Mouse (Mus musculus) liver, postnatal 0 days (tissue): ENCODE results near the gene Ccdc85c. TPM values are rescaled to one million over a fixed set of nuclear protein-coding genes. Genes with fewer than 3 reads are reported as not detected.
A peak's percentile ranks its signal among the peaks of the same experiment; 100 is the strongest.

Experiments
- ATAC-seq: fragments of 200-750 bp; cut with Nextera tagmentation; 2 replicates; pipeline ENCODE4 v1.8.0; 2017; ENCODE audit warnings: mild to moderate bottlenecking, moderate library complexity
- DNase-seq: peaks from one replicate; pipeline ENCODE4 v3.0.0-alpha.2; 2016
- H3K27ac ChIP-seq: fragments of 300-500 bp; sonication (generic); 2 replicates; pipeline ENCODE4 v1.5.1; 2014; ENCODE audit warnings: antibody characterized with exemption, moderate library complexity, mild to moderate bottlenecking, low read depth
- H3K27me3 ChIP-seq: fragments of 300-500 bp; sonication (generic); 2 replicates; pipeline ENCODE4 v1.6.1; 2014; ENCODE audit warnings: low read length, control low read depth, mixed read lengths; ENCODE audit not compliant: insufficient read depth
- H3K36me3 ChIP-seq: fragments of 300-500 bp; sonication (generic); replicated peaks from 2 replicates; pipeline ENCODE4 v1.6.1; 2014; ENCODE audit warnings: mild to moderate bottlenecking, control low read depth, low read length, moderate library complexity, mixed read lengths; ENCODE audit not compliant: insufficient read depth
- H3K4me1 ChIP-seq: fragments of 300-500 bp; sonication (generic); 2 replicates; pipeline ENCODE4 v1.6.1; 2014; ENCODE audit warnings: antibody characterized with exemption, mild to moderate bottlenecking, control low read depth; ENCODE audit not compliant: insufficient read depth
- H3K4me2 ChIP-seq: fragments of 300-500 bp; sonication (generic); 2 replicates; pipeline ENCODE4 v1.6.1; 2014; ENCODE audit warnings: low read depth, mild to moderate bottlenecking, low read length, moderate library complexity, mixed read lengths
- H3K4me3 ChIP-seq: fragments of 300-500 bp; sonication (generic); 2 replicates; pipeline ENCODE4 v1.5.1; 2014; ENCODE audit warnings: low read depth, low read length
- H3K9ac ChIP-seq: fragments of 300-500 bp; sonication (generic); replicated peaks from 2 replicates; pipeline ENCODE4 v1.6.1; 2014; ENCODE audit warnings: mild to moderate bottlenecking, moderate library complexity
- H3K9me3 ChIP-seq: fragments of 300-500 bp; sonication (generic); 2 replicates; pipeline ENCODE4 v1.6.1; 2016; ENCODE audit warnings: mild to moderate bottlenecking, control low read depth, low read length, mixed read lengths
- CTCF ChIP-seq: sonication (generic); IDR thresholded peaks from 2 replicates; pipeline ENCODE4 v1.5.1; 2016; ENCODE audit warnings: antibody characterized with exemption, low read depth
- EP300 ChIP-seq: IDR thresholded peaks from 2 replicates; pipeline ENCODE4 v1.6.1; 2016; ENCODE audit warnings: antibody characterized with exemption, low read depth, mild to moderate bottlenecking
- WGBS: fragments of 180-500 bp; shearing (Covaris S2); extraction: QIAGEN DNeasy Blood & Tissue Kit; methylation state at CpG from one replicate; pipeline ENCODE4 v1.1.7; 2014; ENCODE audit not compliant: insufficient replicate concordance; 5-methylcytosine and 5-hydroxymethylcytosine counted together
- polyA plus RNA-seq: library from polyadenylated mRNA; unstranded; fragments of >200 nt; fragmentation: Nextera tagmentation; extraction: Ambion mirVana; gene quantifications from 2 replicates; pipeline ENCODE4 v1.2.1, GENCODE M21; 2015

The Ccdc85c gene
- polyA plus RNA-seq, 1 experiment from 2014 or later: 1.5 TPM

DNA sequence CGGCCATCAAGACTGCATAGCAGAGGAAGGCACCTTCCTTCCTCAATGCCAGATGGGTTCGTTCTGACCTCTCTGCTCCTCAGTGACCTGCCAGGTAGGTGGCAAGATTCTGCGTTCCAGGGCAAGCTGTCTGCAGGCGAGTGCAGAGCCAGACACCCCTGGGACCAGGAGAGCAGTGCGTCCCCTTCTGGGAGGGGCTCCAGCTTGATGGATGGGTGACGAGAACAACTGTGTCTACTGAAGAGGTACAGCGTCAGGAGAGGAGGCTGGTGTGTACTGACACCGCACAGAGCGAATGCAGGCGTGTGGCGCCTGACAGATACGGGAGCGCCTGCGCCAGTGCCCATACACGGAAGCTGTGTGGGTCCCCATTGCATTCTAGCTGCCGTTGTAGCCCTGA is 47.7 kb downstream of the Ccdc85c start:
- WGBS: 83% methylated on average over 16 of the region's 16 CpGs
- Histone ChIP-seq H3K27ac (no peak overlapping the region), H3K4me2 (no peak overlapping the region), H3K4me1 (no peaks in the 10 kb centered on the region), H3K27me3 (no peaks in the 10 kb centered on the region), H3K36me3 (no peaks in the 10 kb centered on the region), H3K9ac (no peak overlapping the region), H3K9me3 (no peaks in the 10 kb centered on the region), H3K4me3 (no peak overlapping the region)
- ATAC-seq: no peak
- DNase-seq: no peak
- no peak for TF ChIP-seq EP300
- no peak for TF ChIP-seq CTCF

DNA sequence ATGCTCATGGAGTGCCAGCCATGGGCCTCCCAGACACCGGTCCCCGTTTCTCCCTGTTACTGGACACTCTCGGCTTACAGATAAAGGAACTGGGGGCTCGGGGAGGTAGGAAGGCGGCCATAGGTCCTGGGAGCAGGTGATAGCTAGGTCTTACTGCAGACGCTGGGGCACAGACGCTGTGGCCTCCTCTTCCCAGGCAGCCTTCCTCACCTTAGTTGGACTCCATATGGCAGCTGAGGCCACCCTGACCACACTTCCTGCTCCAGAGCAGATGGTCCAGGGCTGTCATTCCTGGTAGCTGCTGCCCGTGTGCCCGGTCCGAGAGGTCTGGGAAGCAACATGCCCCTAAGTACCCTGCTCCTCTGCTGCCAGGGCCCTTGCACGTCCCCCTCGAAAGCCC is 48.3 kb downstream of the Ccdc85c start:
- Histone ChIP-seq H3K4me3 (no peak overlapping the region), H3K4me1 (no peaks in the 10 kb centered on the region), H3K27me3 (no peaks in the 10 kb centered on the region), H3K27ac (no peak overlapping the region), H3K9ac (no peak overlapping the region), H3K9me3 (no peaks in the 10 kb centered on the region), H3K4me2 (no peak overlapping the region), H3K36me3 (no peaks in the 10 kb centered on the region)
- TF ChIP-seq EP300 (no peak), CTCF (no peak)
- DNase-seq (no peak), ATAC-seq (no peak)
- WGBS: 72% methylated on average over 12 of the region's 12 CpGs

DNA sequence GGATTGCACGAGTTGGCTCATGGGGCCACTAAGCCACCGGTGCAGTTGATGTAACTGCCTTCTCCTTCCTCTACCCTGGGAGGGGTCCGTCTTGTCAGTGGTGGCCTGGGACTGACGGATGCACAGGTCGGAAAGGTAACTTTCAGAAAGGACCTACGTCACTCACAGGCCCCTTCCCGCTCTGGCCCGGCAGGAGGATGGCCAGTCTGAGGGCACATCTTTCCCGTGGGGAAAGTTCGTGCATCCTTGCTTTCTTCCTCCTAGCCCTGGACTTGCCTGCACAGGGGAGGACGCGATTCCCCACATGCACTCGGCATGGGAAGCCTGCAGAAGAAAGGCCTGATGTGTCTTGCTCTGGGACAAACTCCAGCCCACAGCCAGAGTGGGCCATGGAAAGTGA is 49.0 kb downstream of the Ccdc85c start:
- H3K4me1 ChIP-seq: no peaks in the 10 kb centered on the region
- WGBS: 83% methylated on average over 13 of the region's 13 CpGs
- no peaks in the 10 kb centered on the region for H3K36me3 ChIP-seq
- no peak overlapping the region for H3K9ac ChIP-seq
- H3K27me3 ChIP-seq: no peaks in the 10 kb centered on the region
- H3K4me2 ChIP-seq: no peak overlapping the region
- no peak for DNase-seq
- ATAC-seq: no peak
- no peak overlapping the region for H3K27ac ChIP-seq
- no peak overlapping the region for H3K4me3 ChIP-seq
- H3K9me3 ChIP-seq: no peaks in the 10 kb centered on the region
- no peak for TF ChIP-seq CTCF
- TF ChIP-seq EP300: no peak

DNA sequence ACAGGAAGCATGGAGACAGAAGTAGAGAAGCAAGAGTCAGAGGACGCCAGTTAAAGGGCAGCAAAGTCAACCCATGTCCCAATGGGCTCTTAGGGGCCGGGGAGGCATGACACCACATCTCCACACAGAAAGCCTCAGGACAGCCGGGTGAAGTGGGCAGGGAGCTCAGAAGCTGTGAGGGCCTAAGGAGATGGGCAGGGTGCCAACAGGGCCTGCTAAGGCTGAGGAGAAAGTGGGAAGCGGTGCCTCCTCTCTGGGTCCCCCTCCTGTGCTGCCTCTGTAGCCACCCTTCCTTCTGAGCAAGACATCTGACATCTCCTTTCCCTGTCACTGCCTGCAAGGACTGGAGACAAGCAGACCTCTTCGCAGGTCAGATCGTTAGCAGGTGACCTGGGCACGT is 49.4 kb downstream of the Ccdc85c start:
- Histone ChIP-seq H3K4me3 (no peak overlapping the region), H3K36me3 (no peaks in the 10 kb centered on the region), H3K4me2 (no peak overlapping the region), H3K9me3 (no peaks in the 10 kb centered on the region), H3K4me1 (no peaks in the 10 kb centered on the region), H3K27ac (no peak overlapping the region), H3K27me3 (no peaks in the 10 kb centered on the region), H3K9ac (no peak overlapping the region)
- no peak for DNase-seq
- no peak for ATAC-seq
- 73% methylated on average over 7 of the region's 7 CpGs for WGBS
- no peak for TF ChIP-seq EP300
- TF ChIP-seq CTCF: no peak

DNA sequence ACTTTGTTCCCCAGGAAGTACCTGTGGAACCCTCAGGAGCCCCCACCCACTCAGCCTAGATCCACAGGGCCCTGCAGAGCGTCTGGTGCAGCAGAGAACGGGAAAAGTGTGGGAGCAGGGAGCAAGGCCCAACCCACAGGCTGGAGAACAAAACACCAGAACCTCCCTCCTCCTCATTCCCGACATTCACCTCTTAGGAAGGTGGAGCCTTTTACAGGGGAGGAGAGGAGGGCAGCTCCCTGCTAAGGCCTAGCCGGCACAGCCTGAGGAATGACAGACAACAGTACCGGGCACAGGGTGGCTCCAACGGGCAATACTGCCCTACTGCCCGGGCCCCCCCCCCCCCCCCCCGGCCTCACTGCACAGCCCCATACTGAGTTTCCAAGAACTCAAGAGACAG is 51.9 kb downstream of the Ccdc85c start:
- H3K9me3 ChIP-seq: no peaks in the 10 kb centered on the region
- H3K27me3 ChIP-seq: no peaks in the 10 kb centered on the region
- ATAC-seq: no peak
- H3K4me1 ChIP-seq: no peaks in the 10 kb centered on the region
- H3K27ac ChIP-seq: no peak overlapping the region
- TF ChIP-seq EP300 (no peak), CTCF (no peak)
- H3K4me3 ChIP-seq: no peak overlapping the region
- no peak overlapping the region for H3K4me2 ChIP-seq
- H3K9ac ChIP-seq: no peak overlapping the region
- DNase-seq: no peak
- no peaks in the 10 kb centered on the region for H3K36me3 ChIP-seq
- 71% methylated on average over 6 of the region's 8 CpGs for WGBS

DNA sequence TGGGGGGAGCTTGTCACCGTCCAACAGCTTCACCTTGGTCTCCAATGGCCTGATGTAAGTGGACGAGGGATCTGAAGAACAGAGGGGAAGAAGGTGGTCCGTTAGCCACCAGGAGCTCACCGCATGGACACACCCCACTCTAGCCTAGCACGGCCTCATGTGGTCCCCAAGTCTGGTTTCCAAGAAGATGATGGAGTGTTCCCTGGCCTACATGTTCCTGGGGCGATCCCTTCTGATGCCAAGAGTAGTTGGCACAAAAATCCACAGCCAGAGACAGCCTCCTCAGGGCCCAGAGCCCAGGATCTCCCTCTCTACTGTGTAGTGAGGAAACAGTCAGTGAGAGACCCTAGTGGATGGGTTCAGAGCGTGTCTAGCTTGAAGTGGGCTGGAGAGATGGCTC is 53.5 kb downstream of the Ccdc85c start:
- H3K9ac ChIP-seq: no peak overlapping the region
- H3K27ac ChIP-seq: no peak overlapping the region
- H3K4me1 ChIP-seq: no peaks in the 10 kb centered on the region
- no peak for TF ChIP-seq EP300
- no peak for TF ChIP-seq CTCF
- 78% methylated on average over 7 of the region's 7 CpGs for WGBS
- DNase-seq (no peak), ATAC-seq (no peak)
- H3K4me3 ChIP-seq: no peak overlapping the region
- H3K4me2 ChIP-seq: no peak overlapping the region
- no peaks in the 10 kb centered on the region for H3K9me3 ChIP-seq
- no peaks in the 10 kb centered on the region for H3K27me3 ChIP-seq
- no peaks in the 10 kb centered on the region for H3K36me3 ChIP-seq

DNA sequence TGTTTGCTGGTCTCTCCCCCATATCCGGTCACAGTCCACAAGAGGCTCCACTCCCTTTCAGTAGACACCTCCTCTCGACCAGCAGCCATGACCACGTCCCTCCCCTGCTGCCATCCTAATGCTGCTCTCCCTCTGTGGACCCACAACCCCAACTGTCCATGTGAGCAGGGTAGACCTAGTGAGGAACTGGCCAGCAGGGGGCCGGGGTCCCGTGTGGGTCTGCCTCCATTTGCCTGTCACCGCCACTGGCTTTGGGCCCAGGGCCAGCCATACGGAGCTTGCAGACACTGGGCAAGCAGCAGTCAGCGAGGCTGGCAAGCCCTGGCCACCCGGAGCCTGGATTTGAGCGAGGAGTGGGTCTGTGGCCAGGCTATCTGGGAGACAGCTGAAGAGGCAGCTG is 54.0 kb downstream of the Ccdc85c start:
- H3K27me3 ChIP-seq: no peaks in the 10 kb centered on the region
- H3K9me3 ChIP-seq: no peaks in the 10 kb centered on the region
- H3K4me3 ChIP-seq: no peak overlapping the region
- H3K27ac ChIP-seq: no peak overlapping the region
- no peak for ATAC-seq
- no peak for DNase-seq
- H3K4me2 ChIP-seq: no peak overlapping the region
- H3K36me3 ChIP-seq: no peaks in the 10 kb centered on the region
- TF ChIP-seq EP300 (no peak), CTCF (peak; percentile 35)
- H3K4me1 ChIP-seq: no peaks in the 10 kb centered on the region
- no peak overlapping the region for H3K9ac ChIP-seq
- WGBS: 66% methylated on average over 10 of the region's 10 CpGs
